Mouse (Mus musculus): ENCODE measurements around the gene Olfr1427. TPM values are rescaled to one million over a fixed set of nuclear protein-coding genes. Genes with fewer than 3 reads are reported as not detected.

Olfr1427 gene
- total and polyA plus RNA-seq, 3 experiments, result not detected

DNA sequence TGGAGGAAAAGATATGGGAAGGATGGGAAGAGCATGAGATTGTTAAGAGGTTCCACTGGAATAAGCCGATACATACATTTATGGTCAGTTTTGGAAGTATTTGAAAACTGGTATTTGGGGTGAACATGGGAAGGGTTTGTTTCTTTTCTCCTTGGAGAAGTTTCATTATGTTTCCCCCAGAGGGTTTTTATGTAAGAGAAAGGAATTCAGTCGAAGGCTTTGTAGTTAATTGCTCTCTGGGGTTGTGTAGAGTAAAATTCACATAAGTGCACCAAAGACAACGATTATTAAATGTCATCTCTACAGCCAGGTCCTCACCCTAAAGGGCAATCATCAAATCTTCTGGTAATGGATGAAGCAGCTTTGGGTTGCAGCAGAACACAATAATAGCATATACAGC, 20.0 kb upstream of the Olfr1427 start, which contains the start of gene Olfr76:
Gene Olfr76, minus strand, starts transcription at position 101 of the 400 bp plus-strand sequence.
- Histone ChIP-seq H3K27me3 (replicated peaks) (no peaks in the 10 kb centered on the region), H3K4me1 (ENCODE audit: control insufficient read depth in 1 of 2, insufficient read depth in 2 of 2) (no peaks in the 10 kb centered on the region), H3K9me3 (replicated peaks; ENCODE audit: low read length) (no peaks in the 10 kb centered on the region), H3K27ac (ENCODE audit: insufficient read depth, low read depth) (no peak within 1 kb of the TSS), H3K9ac (ENCODE audit: insufficient read depth, low read depth) (no peak within 1 kb of the TSS), H3K36me3 (replicated peaks in 1 of 2; ENCODE audit: control insufficient read depth in 1 of 2, insufficient read depth in 1 of 2, low read length in 1 of 2) (no peaks in the 10 kb centered on the region), H3K79me2 (replicated peaks; ENCODE audit: control insufficient read depth, extremely low read depth, insufficient read depth, poor library complexity, severe bottlenecking) (no peaks in the 10 kb centered on the region), H3K4me2 (ENCODE audit: insufficient read depth, low read depth, poor library complexity, severe bottlenecking) (no peak within 1 kb of the TSS), H3K4me3 (replicated peaks in 1 of 3; ENCODE audit: low read depth in 2 of 3, low read length in 2 of 3, poor library complexity in 1 of 3) (no peak within 1 kb of the TSS)
- DNase-seq (ENCODE audit: extremely low read depth), result no peak
- no peak for TF ChIP-seq ZC3H11A (IDR thresholded peaks at IDR 0.05; ENCODE audit: low read depth, low read length)
- no peak for TF ChIP-seq MAZ (IDR thresholded peaks at IDR 0.05; ENCODE audit: low read depth, low read length)
- no peak for TF ChIP-seq TBP (conservative IDR thresholded peaks at IDR 0.05; ENCODE audit: low read depth, low read length)
- no peak for TF ChIP-seq POLR2AphosphoS2 (IDR thresholded peaks at IDR 0.05; ENCODE audit: low read depth, low read length)
- no peak for TF ChIP-seq USF2 (conservative IDR thresholded peaks at IDR 0.05; ENCODE audit: low read depth, low read length)
- no peak for TF ChIP-seq JUND (conservative IDR thresholded peaks at IDR 0.05; ENCODE audit: low read depth, low read length)
- no peak for TF ChIP-seq NRF1 (IDR thresholded peaks at IDR 0.05; ENCODE audit: low read depth, low read length)
- no peak for TF ChIP-seq POLR2A (IDR thresholded peaks at IDR 0.05; ENCODE audit: low read depth, low read length)
- TF ChIP-seq CHD1 (IDR thresholded peaks at IDR 0.05; ENCODE audit: low read depth, low read length), result no peak
- no peak for TF ChIP-seq USF1 (IDR thresholded peaks at IDR 0.05; ENCODE audit: low read depth, low read length)
- TF ChIP-seq ETS1 (conservative IDR thresholded peaks at IDR 0.05; ENCODE audit: low read depth, low read length), result no peak
- no peak for TF ChIP-seq ZNF384 (IDR thresholded peaks at IDR 0.05; ENCODE audit: low read depth, low read length)
- TF ChIP-seq JUN (IDR thresholded peaks at IDR 0.05; ENCODE audit: insufficient read depth, low read depth, low read length), result no peak
- TF ChIP-seq CTCF (conservative IDR thresholded peaks at IDR 0.05 in 1 of 2, IDR thresholded peaks at IDR 0.05 in 1 of 2; ENCODE audit: low read depth in 2 of 2, low read length in 2 of 2), result no peak
- TF ChIP-seq NELFE (IDR thresholded peaks at IDR 0.05; ENCODE audit: low read depth, low read length), result no peak
- no peak for TF ChIP-seq UBTF (IDR thresholded peaks at IDR 0.05; ENCODE audit: low read depth, low read length)
- TF ChIP-seq RCOR1 (conservative IDR thresholded peaks at IDR 0.05; ENCODE audit: low read depth, low read length), result no peak
- in situ Hi-C loops (cut with MboI; ENCODE audit: low pct_ligation_motif_present, low pct_unique_long_range_greater_than_20kb, low sequenced_read_pairs), result no loop called here
- dilution Hi-C loops (cut with MboI; ENCODE audit: extremely low pct_ligation_motif_present, extremely low pct_unique_long_range_greater_than_20kb, low sequenced_read_pairs), result no loop called here

DNA sequence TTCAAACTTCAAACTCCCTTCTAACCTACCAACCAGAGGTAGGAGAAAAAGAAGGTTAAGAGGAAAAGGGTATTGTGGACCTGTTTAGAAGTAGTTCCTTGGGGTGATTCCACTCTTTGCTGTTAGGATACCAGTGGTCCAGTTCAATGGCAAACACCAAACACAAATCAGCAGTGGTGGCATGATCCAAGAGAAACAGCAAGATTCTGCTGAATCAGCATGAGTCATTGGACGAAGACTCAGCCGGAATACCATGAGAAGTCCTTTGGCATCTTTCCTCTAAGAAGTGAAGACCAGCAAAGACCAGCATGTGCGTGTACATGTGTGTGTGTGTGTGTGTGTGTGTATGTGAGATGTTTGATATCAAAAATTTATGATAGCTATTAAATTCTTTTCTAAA, 13.3 kb upstream of the Olfr1427 start:
- dilution Hi-C loops (cut with MboI; ENCODE audit: extremely low pct_ligation_motif_present, extremely low pct_unique_long_range_greater_than_20kb, low sequenced_read_pairs) (no loop called here), in situ Hi-C loops (cut with MboI; ENCODE audit: low pct_ligation_motif_present, low pct_unique_long_range_greater_than_20kb, low sequenced_read_pairs) (no loop called here)
- no peak overlapping the region for H3K4me3 ChIP-seq (replicated peaks in 1 of 3; ENCODE audit: low read depth in 2 of 3, low read length in 2 of 3, poor library complexity in 1 of 3)
- no peak overlapping the region for H3K27ac ChIP-seq (ENCODE audit: insufficient read depth, low read depth)
- no peak for DNase-seq (ENCODE audit: extremely low read depth)
- H3K4me1 ChIP-seq (ENCODE audit: control insufficient read depth in 1 of 2, insufficient read depth in 2 of 2), result no peaks in the 10 kb centered on the region
- H3K9ac ChIP-seq (ENCODE audit: insufficient read depth, low read depth), result no peak overlapping the region
- H3K36me3 ChIP-seq (replicated peaks in 1 of 2; ENCODE audit: control insufficient read depth in 1 of 2, insufficient read depth in 1 of 2, low read length in 1 of 2), result no peaks in the 10 kb centered on the region
- TF ChIP-seq TBP (conservative IDR thresholded peaks at IDR 0.05; ENCODE audit: low read depth, low read length) (no peak), MAFK (IDR thresholded peaks at IDR 0.05; ENCODE audit: insufficient replicate concordance, low read length) (peak; percentile 72; the same call in 1 of the 2 replicates)
- H3K4me2 ChIP-seq (ENCODE audit: insufficient read depth, low read depth, poor library complexity, severe bottlenecking), result no peak overlapping the region
- no peaks in the 10 kb centered on the region for H3K27me3 ChIP-seq (replicated peaks)
- no peaks in the 10 kb centered on the region for H3K79me2 ChIP-seq (replicated peaks; ENCODE audit: control insufficient read depth, extremely low read depth, insufficient read depth, poor library complexity, severe bottlenecking)
- H3K9me3 ChIP-seq (replicated peaks; ENCODE audit: low read length), result no peaks in the 10 kb centered on the region

All from CH12.LX (cell line).